Mouse (Mus musculus): ENCODE measurements around the gene Mymk. TPM values are rescaled to one million over a fixed set of nuclear protein-coding genes. Genes with fewer than 3 reads are reported as not detected.

Gene Mymk
- polyA plus RNA-seq, 1 experiment from 2014 or later, result not detected

- H3K4me2 ChIP-seq (replicated peaks), result no peak overlapping the region
- no peaks in the 10 kb centered on the region for H3K4me1 ChIP-seq (replicated peaks)
- peaks cover 18% of the 10 kb centered on the region; the same call in 1 of the 2 replicates for H3K27me3 ChIP-seq
- ATAC-seq, result no peak
- H3K9ac ChIP-seq (replicated peaks), result no peak overlapping the region
- no peak overlapping the region for H3K27ac ChIP-seq
- no peaks in the 10 kb centered on the region for H3K9me3 ChIP-seq
- WGBS, result 70% methylated on average over 8 of the region's 8 CpGs
- H3K36me3 ChIP-seq, result no peaks in the 10 kb centered on the region
- no peak overlapping the region for H3K4me3 ChIP-seq (replicated peaks)
Measured at GRCm38 (mm10) chr2:27045979-27046770, 25.8 kb downstream of the Mymk start.

- H3K4me1 ChIP-seq (replicated peaks), result no peaks in the 10 kb centered on the region
- WGBS, result 77% methylated on average over 3 of the region's 3 CpGs
- H3K9me3 ChIP-seq, result no peaks in the 10 kb centered on the region
- no peak overlapping the region for H3K4me2 ChIP-seq (replicated peaks)
- no peaks in the 10 kb centered on the region for H3K36me3 ChIP-seq
- ATAC-seq, result no peak
- H3K27ac ChIP-seq, result no peak overlapping the region
- H3K9ac ChIP-seq (replicated peaks), result no peak overlapping the region
- no peak overlapping the region for H3K4me3 ChIP-seq (replicated peaks)
- H3K27me3 ChIP-seq, result peaks cover 19% of the 10 kb centered on the region; the same call in 1 of the 2 replicates
Measured at GRCm38 (mm10) chr2:27044641-27045040, 27.3 kb downstream of the Mymk start.

GRCm38 (mm10) chr2:27044166-27044565 is 27.8 kb downstream of the Mymk start:
- WGBS, result 77% methylated on average over 4 of the region's 4 CpGs
- Histone ChIP-seq H3K9ac (replicated peaks) (no peak overlapping the region), H3K4me1 (replicated peaks) (no peaks in the 10 kb centered on the region), H3K4me2 (replicated peaks) (no peak overlapping the region), H3K27ac (no peak overlapping the region), H3K9me3 (no peaks in the 10 kb centered on the region), H3K36me3 (no peaks in the 10 kb centered on the region), H3K4me3 (replicated peaks) (no peak overlapping the region), H3K27me3 (peaks cover 23% of the 10 kb centered on the region; the same call in 1 of the 2 replicates)
- no peak for ATAC-seq

GRCm38 (mm10) chr2:27043461-27043860 is 28.5 kb downstream of the Mymk start:
- Histone ChIP-seq H3K9me3 (no peaks in the 10 kb centered on the region), H3K27ac (no peak overlapping the region), H3K4me2 (replicated peaks) (no peak overlapping the region), H3K27me3 (peaks cover 21% of the 10 kb centered on the region; the same call in 1 of the 2 replicates), H3K36me3 (no peaks in the 10 kb centered on the region), H3K4me3 (replicated peaks) (no peak overlapping the region), H3K4me1 (replicated peaks) (no peaks in the 10 kb centered on the region), H3K9ac (replicated peaks) (no peak overlapping the region)
- ATAC-seq, result peak; percentile 91
- WGBS, result 18% methylated on average over 3 of the region's 3 CpGs

- H3K36me3 ChIP-seq, result no peaks in the 10 kb centered on the region
- no peak overlapping the region for H3K9ac ChIP-seq (replicated peaks)
- ATAC-seq, result no peak
- 75% methylated on average over 8 of the region's 8 CpGs for WGBS
- H3K4me3 ChIP-seq (replicated peaks), result no peak overlapping the region
- no peaks in the 10 kb centered on the region for H3K9me3 ChIP-seq
- H3K27ac ChIP-seq, result no peak overlapping the region
- H3K27me3 ChIP-seq, result peaks cover 20% of the 10 kb centered on the region; the same call in 1 of the 2 replicates
- no peaks in the 10 kb centered on the region for H3K4me1 ChIP-seq (replicated peaks)
- no peak overlapping the region for H3K4me2 ChIP-seq (replicated peaks)
Measured at GRCm38 (mm10) chr2:27042131-27042844, 29.7 kb downstream of the Mymk start.

GRCm38 (mm10) chr2:27039286-27039685 is 32.7 kb downstream of the Mymk start:
- Histone ChIP-seq H3K27ac (no peak overlapping the region), H3K9me3 (no peaks in the 10 kb centered on the region), H3K27me3 (peaks cover 5% of the 10 kb centered on the region; the same call in 1 of the 2 replicates), H3K4me3 (replicated peaks) (no peak overlapping the region), H3K4me1 (replicated peaks) (no peaks in the 10 kb centered on the region), H3K4me2 (replicated peaks) (no peak overlapping the region), H3K9ac (replicated peaks) (no peak overlapping the region), H3K36me3 (no peaks in the 10 kb centered on the region)
- ATAC-seq, result no peak
- WGBS, result 17% methylated on average over 1 of the region's 1 CpGs

- peak; percentile 69 for ATAC-seq
- no peaks in the 10 kb centered on the region for H3K4me1 ChIP-seq (replicated peaks)
- H3K4me3 ChIP-seq (replicated peaks), result no peak overlapping the region
- WGBS, result 1% methylated on average over 3 of the region's 3 CpGs
- no peak overlapping the region for H3K4me2 ChIP-seq (replicated peaks)
- H3K36me3 ChIP-seq, result no peaks in the 10 kb centered on the region
- no peak overlapping the region for H3K9ac ChIP-seq (replicated peaks)
- peaks cover 5% of the 10 kb centered on the region; the same call in 1 of the 2 replicates for H3K27me3 ChIP-seq
- H3K27ac ChIP-seq, result no peak overlapping the region
- no peaks in the 10 kb centered on the region for H3K9me3 ChIP-seq
Measured at GRCm38 (mm10) chr2:27038596-27038995, 33.4 kb downstream of the Mymk start.

- no peak for ATAC-seq
Measured at GRCm38 (mm10) chr2:27037008-27037407, 35.0 kb downstream of the Mymk start.

GRCm38 (mm10) chr2:27036003-27036402 is 36.0 kb downstream of the Mymk start:
- H3K36me3 ChIP-seq, result no peaks in the 10 kb centered on the region
- peaks cover 5% of the 10 kb centered on the region; the same call in 1 of the 2 replicates for H3K27me3 ChIP-seq
- H3K9ac ChIP-seq (replicated peaks), result no peak overlapping the region
- WGBS, result 76% methylated on average over 3 of the region's 3 CpGs
- H3K27ac ChIP-seq, result no peak overlapping the region
- no peak for ATAC-seq
- H3K4me2 ChIP-seq (replicated peaks), result no peak overlapping the region
- no peaks in the 10 kb centered on the region for H3K9me3 ChIP-seq
- H3K4me3 ChIP-seq (replicated peaks), result no peak overlapping the region
- H3K4me1 ChIP-seq (replicated peaks), result no peaks in the 10 kb centered on the region

More at GRCm38 (mm10) chr2:27037008-27037407, 35.0 kb downstream of the Mymk start:
- Histone ChIP-seq H3K9me3 (no peaks in the 10 kb centered on the region), H3K4me3 (replicated peaks) (no peak overlapping the region), H3K27ac (no peak overlapping the region), H3K4me1 (replicated peaks) (no peaks in the 10 kb centered on the region), H3K4me2 (replicated peaks) (no peak overlapping the region), H3K36me3 (no peaks in the 10 kb centered on the region), H3K9ac (replicated peaks) (0 out of 2 replicates have a peak overlapping the region, but pooled peaks have one; percentile 32), H3K27me3 (peaks cover 5% of the 10 kb centered on the region; the same call in 1 of the 2 replicates)
- WGBS, result 59% methylated on average over 4 of the region's 4 CpGs

- no peaks in the 10 kb centered on the region for H3K36me3 ChIP-seq
- H3K4me2 ChIP-seq (replicated peaks), result no peak overlapping the region
- H3K9me3 ChIP-seq, result no peaks in the 10 kb centered on the region
- WGBS, result 88% methylated on average over 2 of the region's 2 CpGs
- no peak overlapping the region for H3K4me3 ChIP-seq (replicated peaks)
- no peak overlapping the region for H3K9ac ChIP-seq (replicated peaks)
- peaks cover 6% of the 10 kb centered on the region for H3K4me1 ChIP-seq (replicated peaks)
- H3K27ac ChIP-seq, result no peak overlapping the region
- ATAC-seq, result no peak
- H3K27me3 ChIP-seq, result peaks cover 15% of the 10 kb centered on the region; the same call in 1 of the 2 replicates
Measured at GRCm38 (mm10) chr2:27032361-27032760, 39.6 kb downstream of the Mymk start.

- no peak; the same call in 1 of the 2 replicates for ATAC-seq
- peak overlapping the region; percentile 40 for H3K4me3 ChIP-seq (replicated peaks)
- H3K9me3 ChIP-seq, result no peaks in the 10 kb centered on the region
- 76% methylated on average over 4 of the region's 4 CpGs for WGBS
- H3K4me1 ChIP-seq (replicated peaks), result peaks cover 13% of the 10 kb centered on the region
- H3K27ac ChIP-seq, result no peak overlapping the region
- peak overlapping the region; percentile 57 for H3K4me2 ChIP-seq (replicated peaks)
- H3K9ac ChIP-seq (replicated peaks), result peak overlapping the region; percentile 54
- H3K36me3 ChIP-seq, result no peaks in the 10 kb centered on the region
- peaks cover 18% of the 10 kb centered on the region; the same call in 1 of the 2 replicates for H3K27me3 ChIP-seq
Measured at GRCm38 (mm10) chr2:27028437-27029015, 43.5 kb downstream of the Mymk start.

Data from midbrain, embryonic 13.5 days (tissue).